Mouse (Mus musculus) hindbrain, embryonic 11.5 days (tissue): ENCODE data around the gene Acvr1b. TPM values are rescaled to one million over a fixed set of nuclear protein-coding genes. Genes with fewer than 3 reads are reported as not detected.

Experiments used
- ATAC-seq: fragments of 200-750 bp; cut with Nextera tagmentation; 2 replicates; pipeline ENCODE4 v1.8.0; 2017; ENCODE audit warnings: mild to moderate bottlenecking, moderate TSS enrichment, moderate library complexity; ENCODE audit not compliant: low FRiP score
- DNase-seq: peaks from one replicate; pipeline ENCODE4 v3.0.0-alpha.2; 2015; ENCODE audit warnings: low spot score
- H3K27ac ChIP-seq: fragments of 300-500 bp; sonication (generic); 2 replicates; pipeline ENCODE4 v1.5.1; 2014; ENCODE audit warnings: mild to moderate bottlenecking, low read depth, low read length
- H3K27me3 ChIP-seq: fragments of 300-500 bp; sonication (generic); 2 replicates; pipeline ENCODE4 v1.6.1; 2014; ENCODE audit warnings: mild to moderate bottlenecking, low read length, moderate library complexity, mixed read lengths; ENCODE audit not compliant: control insufficient read depth, insufficient read depth
- H3K36me3 ChIP-seq: fragments of 300-500 bp; sonication (generic); 2 replicates; pipeline ENCODE4 v1.6.1; 2014; ENCODE audit warnings: mild to moderate bottlenecking, low read length, moderate library complexity, mixed read lengths; ENCODE audit not compliant: control insufficient read depth, insufficient read depth
- H3K4me1 ChIP-seq: fragments of 300-500 bp; sonication (generic); replicated peaks from 2 replicates; pipeline ENCODE4 v1.6.1; 2014; ENCODE audit warnings: low read length, mixed read lengths; ENCODE audit not compliant: control insufficient read depth, insufficient read depth
- H3K4me2 ChIP-seq: fragments of 300-500 bp; sonication (generic); replicated peaks from 2 replicates; pipeline ENCODE4 v1.6.1; 2014; ENCODE audit warnings: mild to moderate bottlenecking, low read depth, low read length
- H3K4me3 ChIP-seq: fragments of 300-500 bp; sonication (generic); 2 replicates; pipeline ENCODE4 v1.5.1; 2014; ENCODE audit warnings: low read depth, low read length
- H3K9ac ChIP-seq: fragments of 300-500 bp; sonication (generic); 2 replicates; pipeline ENCODE4 v1.6.1; 2014; ENCODE audit warnings: low read depth, low read length
- H3K9me3 ChIP-seq: fragments of 300-500 bp; sonication (generic); 2 replicates; pipeline ENCODE4 v1.6.1; 2016; ENCODE audit warnings: low read length; ENCODE audit not compliant: control insufficient read depth
- WGBS: fragments of 180-500 bp; shearing (Covaris S2); extraction: QIAGEN DNeasy Blood & Tissue Kit; methylation state at CpG from one replicate; pipeline ENCODE4 v1.1.7; 2014; 5-methylcytosine and 5-hydroxymethylcytosine counted together
- polyA plus RNA-seq: library from polyadenylated mRNA; unstranded; fragments of >200 nt; fragmentation: Nextera tagmentation; extraction: Ambion mirVana; gene quantifications from 2 replicates; pipeline ENCODE4 v1.2.1, GENCODE M21; 2014

The Acvr1b gene
- polyA plus RNA-seq, 1 experiment from 2014 or later, result 16.2 TPM

GRCm38 (mm10) chr15:101187907-101188306, 14.0 kb downstream of the Acvr1b start:
- no peaks in the 10 kb centered on the region for H3K4me1 ChIP-seq
- no peak overlapping the region for H3K4me3 ChIP-seq
- ATAC-seq (no peak), DNase-seq (no peak)
- H3K27ac ChIP-seq, result no peak overlapping the region
- H3K27me3 ChIP-seq, result no peaks in the 10 kb centered on the region
- H3K9me3 ChIP-seq, result no peaks in the 10 kb centered on the region
- no peak overlapping the region for H3K4me2 ChIP-seq
- H3K9ac ChIP-seq, result no peak overlapping the region
- no peaks in the 10 kb centered on the region for H3K36me3 ChIP-seq
- 86% methylated on average over 5 of the region's 5 CpGs for WGBS

- no peaks in the 10 kb centered on the region for H3K9me3 ChIP-seq
- H3K9ac ChIP-seq, result no peak overlapping the region
- H3K27ac ChIP-seq, result no peak overlapping the region
- DNase-seq, result no peak
- ATAC-seq, result no peak
- no peak overlapping the region for H3K4me2 ChIP-seq
- H3K4me1 ChIP-seq, result no peaks in the 10 kb centered on the region
- peaks cover 8% of the 10 kb centered on the region for H3K36me3 ChIP-seq
- no peaks in the 10 kb centered on the region for H3K27me3 ChIP-seq
- no peak overlapping the region for H3K4me3 ChIP-seq
- 85% methylated on average over 10 of the region's 10 CpGs for WGBS
Observed at GRCm38 (mm10) chr15:101189981-101190761, 16.3 kb downstream of the Acvr1b start.

GRCm38 (mm10) chr15:101190762-101191150, 16.9 kb downstream of the Acvr1b start:
- Histone ChIP-seq H3K9ac (no peak overlapping the region), H3K36me3 (peaks cover 14% of the 10 kb centered on the region), H3K9me3 (no peaks in the 10 kb centered on the region), H3K4me2 (no peak overlapping the region), H3K27ac (no peak overlapping the region), H3K27me3 (no peaks in the 10 kb centered on the region), H3K4me3 (no peak overlapping the region), H3K4me1 (no peaks in the 10 kb centered on the region)
- DNase-seq (no peak), ATAC-seq (no peak)
- 77% methylated on average over 5 of the region's 5 CpGs for WGBS

DNA sequence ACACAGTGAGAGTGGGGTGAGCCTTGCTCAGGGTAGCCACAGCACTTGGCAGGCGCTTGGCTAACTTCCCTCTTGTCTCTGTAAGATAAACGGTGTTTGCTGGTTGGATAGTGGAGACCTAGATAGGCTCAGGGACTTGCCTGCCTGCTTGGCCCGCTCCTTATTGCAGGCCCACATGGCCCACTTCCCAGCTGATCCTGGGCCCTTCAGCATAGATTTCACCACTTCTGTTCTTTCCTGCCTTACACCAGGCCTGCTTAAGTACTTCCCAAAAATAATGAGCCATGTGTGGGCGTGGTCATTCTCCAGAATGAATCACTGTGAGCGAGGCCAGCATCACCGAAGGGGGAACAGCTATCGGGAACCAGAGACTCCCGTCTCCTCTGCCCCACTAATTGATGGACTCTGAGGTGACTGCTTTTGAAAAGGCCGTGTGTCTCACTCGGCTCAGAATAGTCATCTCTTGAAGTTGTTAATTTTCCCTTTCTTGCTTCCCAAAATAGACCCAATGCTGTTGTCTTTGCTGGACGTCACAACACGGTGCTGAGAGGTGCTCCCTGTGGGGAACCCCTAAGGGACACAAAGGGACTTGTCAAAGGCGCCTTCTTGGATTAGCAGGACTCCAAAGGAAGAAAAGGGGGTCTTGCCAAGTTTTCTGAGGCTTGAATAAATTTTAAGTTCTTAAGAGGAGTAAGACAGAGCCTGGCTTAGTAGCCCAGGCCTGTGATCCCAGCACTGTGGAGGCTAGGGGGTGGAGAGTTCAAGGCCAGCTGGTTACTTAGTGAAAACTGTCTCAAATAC, 17.8 kb downstream of the Acvr1b start:
- DNase-seq, result no peak
- Histone ChIP-seq H3K4me3 (no peak overlapping the region), H3K27me3 (no peaks in the 10 kb centered on the region), H3K36me3 (peaks cover 20% of the 10 kb centered on the region), H3K9me3 (no peaks in the 10 kb centered on the region), H3K27ac (no peak overlapping the region), H3K4me1 (no peaks in the 10 kb centered on the region), H3K4me2 (no peak overlapping the region), H3K9ac (no peak overlapping the region)
- 24% methylated on average over 13 of the region's 13 CpGs for WGBS
- ATAC-seq, result no peak

- H3K36me3 ChIP-seq, result peaks cover 20% of the 10 kb centered on the region
- no peak overlapping the region for H3K4me3 ChIP-seq
- no peak overlapping the region for H3K4me2 ChIP-seq
- no peak overlapping the region for H3K27ac ChIP-seq
- 55% methylated on average over 7 of the region's 7 CpGs for WGBS
- ATAC-seq (no peak), DNase-seq (no peak)
- no peaks in the 10 kb centered on the region for H3K9me3 ChIP-seq
- no peak overlapping the region for H3K9ac ChIP-seq
- no peaks in the 10 kb centered on the region for H3K4me1 ChIP-seq
- H3K27me3 ChIP-seq, result no peaks in the 10 kb centered on the region
Observed at GRCm38 (mm10) chr15:101192260-101192640, 18.4 kb downstream of the Acvr1b start.

GRCm38 (mm10) chr15:101192651-101193050, 18.8 kb downstream of the Acvr1b start:
- Histone ChIP-seq H3K4me3 (no peak overlapping the region), H3K4me2 (no peak overlapping the region), H3K27me3 (no peaks in the 10 kb centered on the region), H3K36me3 (peaks cover 20% of the 10 kb centered on the region), H3K9ac (no peak overlapping the region), H3K4me1 (no peaks in the 10 kb centered on the region), H3K9me3 (no peaks in the 10 kb centered on the region), H3K27ac (no peak overlapping the region)
- DNase-seq (no peak), ATAC-seq (no peak)
- WGBS, result 82% methylated on average over 7 of the region's 7 CpGs

DNA sequence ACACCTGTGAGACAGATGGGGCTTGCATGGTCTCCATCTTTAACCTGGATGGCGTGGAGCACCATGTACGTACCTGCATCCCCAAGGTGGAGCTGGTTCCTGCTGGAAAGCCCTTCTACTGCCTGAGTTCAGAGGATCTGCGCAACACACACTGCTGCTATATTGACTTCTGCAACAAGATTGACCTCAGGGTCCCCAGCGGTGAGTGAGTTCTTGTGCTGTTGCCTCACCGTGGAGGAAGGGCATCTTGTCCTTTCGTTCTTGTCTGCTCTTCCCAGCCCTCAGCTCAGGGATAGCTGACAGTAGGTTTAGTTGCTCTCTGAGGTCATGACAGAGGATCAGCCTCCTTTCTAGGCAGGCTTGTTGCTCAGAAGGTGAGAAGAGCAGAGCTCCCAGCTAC, 20.1 kb downstream of the Acvr1b start:
- ATAC-seq (no peak), DNase-seq (no peak)
- no peak overlapping the region for H3K27ac ChIP-seq
- no peak overlapping the region for H3K4me3 ChIP-seq
- H3K4me2 ChIP-seq, result no peak overlapping the region
- no peak overlapping the region for H3K9ac ChIP-seq
- H3K9me3 ChIP-seq, result no peaks in the 10 kb centered on the region
- WGBS, result 97% methylated on average over 6 of the region's 6 CpGs
- H3K4me1 ChIP-seq, result no peaks in the 10 kb centered on the region
- H3K27me3 ChIP-seq, result no peaks in the 10 kb centered on the region
- H3K36me3 ChIP-seq, result peaks cover 24% of the 10 kb centered on the region

- ATAC-seq (no peak), DNase-seq (no peak)
- Histone ChIP-seq H3K27ac (no peak overlapping the region), H3K9ac (no peak overlapping the region), H3K4me1 (no peaks in the 10 kb centered on the region), H3K36me3 (peaks cover 25% of the 10 kb centered on the region), H3K27me3 (no peaks in the 10 kb centered on the region), H3K4me3 (no peak overlapping the region), H3K4me2 (no peak overlapping the region), H3K9me3 (no peaks in the 10 kb centered on the region)
- WGBS, result 88% methylated on average over 16 of the region's 16 CpGs
Observed at GRCm38 (mm10) chr15:101194951-101195823, 21.3 kb downstream of the Acvr1b start.
